In genomic region chr8:44978622-44979021, GRCm38 (mm10) we compare ENCODE assay signal across 16 mouse cellular contexts. TPM values are rescaled to one million over a fixed set of nuclear protein-coding genes. Genes with fewer than 3 reads are reported as not detected.
DNase-seq lines count a peak whose midpoint lies in the region; ATAC-seq and TF ChIP-seq lines count a peak whose summit lies in the region.
"Had no signal": no experiment of that assay in that cellular context is flagged by ENCODE, and none has a peak within 500 bp of the region (broad histone marks: within the 10 kb centered on the region; RNA-seq: fewer than 3 reads in every experiment).

No protein-coding gene starts in this region.

- in situ Hi-C loops in ES-E14 (cut with MboI; ENCODE audit: low sequenced_read_pairs in 2 of 2, unreplicated experiment in 2 of 2) = no loop called here

- TF ChIP-seq CTCF in lung, embryonic 14.5 days (IDR thresholded peaks at IDR 0.05; ENCODE audit: low read depth) = no peak

- H3K36me3 ChIP-seq in heart, embryonic 10.5 days = no peaks in the 10 kb centered on the region
- H3K36me3 ChIP-seq in lung, embryonic 14.5 days (ENCODE audit: insufficient read depth) = peaks cover 10% of the 10 kb centered on the region; the same call in 1 of the 2 replicates
- H3K36me3 ChIP-seq in ES-E14 (ENCODE audit: control insufficient read depth, insufficient read depth, low read length, poor library complexity, severe bottlenecking) = peaks cover 13% of the 10 kb centered on the region
- H3K36me3 ChIP-seq in intestine, embryonic 15.5 days = 0 out of 2 replicates have a peak, but pooled peaks cover 3% of the 10 kb centered on the region
- H3K36me3 ChIP-seq in embryonic facial prominence, embryonic 10.5 days (replicated peaks) = peaks cover 16% of the 10 kb centered on the region
- H3K36me3 ChIP-seq: hindbrain, embryonic 15.5 days; neural tube, embryonic 13.5 days had no signal

- no peak overlapping the region for H3K4me3 ChIP-seq in heart, embryonic 10.5 days
- H3K4me3 ChIP-seq in lung, embryonic 14.5 days (ENCODE audit: low read depth, low read length) = no peak overlapping the region
- H3K4me3 ChIP-seq in ES-E14 (ENCODE audit: insufficient read depth in 1 of 2, low read depth in 1 of 2, low read length in 2 of 2, poor library complexity in 1 of 2, severe bottlenecking in 1 of 2) = no peak overlapping the region
- H3K4me3 ChIP-seq in intestine, embryonic 15.5 days (replicated peaks) = no peak overlapping the region
- H3K4me3 ChIP-seq in embryonic facial prominence, embryonic 10.5 days = no peak overlapping the region
- H3K4me3 ChIP-seq: hindbrain, embryonic 15.5 days; limb, embryonic 13.5 days; neural tube, embryonic 13.5 days had no signal

- no peak overlapping the region for H3K9ac ChIP-seq in lung, embryonic 14.5 days
- no peak overlapping the region for H3K9ac ChIP-seq in ES-E14 (ENCODE audit: insufficient read depth, low read depth, low read length, poor library complexity, severe bottlenecking)
- no peak overlapping the region for H3K9ac ChIP-seq in intestine, embryonic 15.5 days
- H3K9ac ChIP-seq: hindbrain, embryonic 15.5 days; limb, embryonic 13.5 days; neural tube, embryonic 13.5 days had no signal

- WGBS in heart, embryonic 10.5 days = 68% methylated on average over 9 of the region's 9 CpGs
- WGBS in lung, embryonic 14.5 days = 58% methylated on average over 9 of the region's 9 CpGs
- 66% methylated on average over 9 of the region's 9 CpGs for WGBS in intestine, embryonic 15.5 days
- WGBS in embryonic facial prominence, embryonic 10.5 days = 86% methylated on average over 9 of the region's 9 CpGs

- no peaks in the 10 kb centered on the region for H3K9me3 ChIP-seq in heart, embryonic 10.5 days
- H3K9me3 ChIP-seq in lung, embryonic 14.5 days (ENCODE audit: low read depth, low read length) = no peaks in the 10 kb centered on the region
- H3K9me3 ChIP-seq in ES-E14 (ENCODE audit: control insufficient read depth, insufficient read depth, low read depth, low read length) = no peaks in the 10 kb centered on the region
- H3K9me3 ChIP-seq in intestine, embryonic 15.5 days = no peaks in the 10 kb centered on the region
- H3K9me3 ChIP-seq in embryonic facial prominence, embryonic 10.5 days = no peaks in the 10 kb centered on the region
- H3K9me3 ChIP-seq: hindbrain, embryonic 15.5 days; limb, embryonic 13.5 days; neural tube, embryonic 13.5 days had no signal

- no peak for DNase-seq in heart, embryonic 10.5 days (ENCODE audit: low spot score)
- no peak for DNase-seq in heart, postnatal 36 days
- peak; percentile 47 for DNase-seq in lung, embryonic 14.5 days
- no peak for DNase-seq in lung, postnatal 36 days
- DNase-seq in ES-E14 (ENCODE audit: low read depth, low spot score) = no peak
- no peak for DNase-seq in embryonic facial prominence, embryonic 10.5 days (ENCODE audit: low spot score)
- no peak for DNase-seq in thymus, postnatal 10 days (ENCODE audit: low spot score in 2 of 2)
- DNase-seq: cerebellum, adult 11 months; kidney, adult 8-10 months; right cerebral cortex, postnatal 25 days; thymus, adult 2 months had no signal

- no peak overlapping the region for H3K4me2 ChIP-seq in lung, embryonic 14.5 days
- H3K4me2 ChIP-seq in intestine, embryonic 15.5 days (replicated peaks) = no peak overlapping the region
- H3K4me2 ChIP-seq: hindbrain, embryonic 15.5 days; limb, embryonic 13.5 days; neural tube, embryonic 13.5 days had no signal

- H3K27me3 ChIP-seq in heart, embryonic 10.5 days (ENCODE audit: insufficient read depth, poor library complexity, severe bottlenecking) = no peaks in the 10 kb centered on the region
- H3K27me3 ChIP-seq in lung, embryonic 14.5 days (ENCODE audit: insufficient read depth, low read length) = no peaks in the 10 kb centered on the region
- H3K27me3 ChIP-seq in intestine, embryonic 15.5 days (replicated peaks) = no peaks in the 10 kb centered on the region
- H3K27me3 ChIP-seq in embryonic facial prominence, embryonic 10.5 days (replicated peaks; ENCODE audit: low read depth, poor library complexity, severe bottlenecking) = no peaks in the 10 kb centered on the region
- H3K27me3 ChIP-seq: hindbrain, embryonic 15.5 days; neural tube, embryonic 13.5 days had no signal

- peak overlapping the region; percentile 83 for H3K27ac ChIP-seq in heart, embryonic 10.5 days
- H3K27ac ChIP-seq in lung, embryonic 14.5 days (ENCODE audit: low read depth) = peak overlapping the region; percentile 88; the same call in 1 of the 2 replicates
- peak overlapping the region; percentile 59; the same call in 1 of the 2 replicates for H3K27ac ChIP-seq in ES-E14 (ENCODE audit: insufficient read depth, low read depth, low read length, poor library complexity, severe bottlenecking)
- H3K27ac ChIP-seq in intestine, embryonic 15.5 days = peak overlapping the region; percentile 37; the same call in 1 of the 2 replicates
- no peak overlapping the region for H3K27ac ChIP-seq in embryonic facial prominence, embryonic 10.5 days (replicated peaks)
- H3K27ac ChIP-seq: hindbrain, embryonic 15.5 days; limb, embryonic 13.5 days; neural tube, embryonic 13.5 days had no signal

- no peak for ATAC-seq in lung, embryonic 14.5 days (ENCODE audit: insufficient read depth)
- no peak for ATAC-seq in intestine, embryonic 15.5 days
- ATAC-seq: forebrain, embryonic 14.5 days had no signal

- intact Hi-C loops in heart, postnatal 36 days (cut with DNase I) = no loop called here

- H3K4me1 ChIP-seq in heart, embryonic 10.5 days = peaks cover 81% of the 10 kb centered on the region
- H3K4me1 ChIP-seq in lung, embryonic 14.5 days (ENCODE audit: insufficient read depth) = peaks cover 28% of the 10 kb centered on the region
- peaks cover 15 to 25% of the 10 kb centered on the region in 2 experiments for H3K4me1 ChIP-seq in ES-E14 (ENCODE audit: control insufficient read depth in 2 of 2, insufficient read depth in 2 of 2, low read length in 2 of 2, poor library complexity in 1 of 2)
- peaks cover 18% of the 10 kb centered on the region; the same call in 1 of the 2 replicates for H3K4me1 ChIP-seq in intestine, embryonic 15.5 days (replicated peaks)
- peaks cover 49% of the 10 kb centered on the region for H3K4me1 ChIP-seq in embryonic facial prominence, embryonic 10.5 days

TF ChIP-seq in ES-E14, 5 proteins besides CTCF, POLR2A, EP300 and RAD21:
- TF ChIP-seq MAFK (IDR thresholded peaks at IDR 0.05; ENCODE audit: insufficient read depth, low read depth, low read length) = no peak
- TF ChIP-seq ZNF384 (IDR thresholded peaks at IDR 0.05; ENCODE audit: low read depth, low read length) = no peak
- TF ChIP-seq ZC3H11A (IDR thresholded peaks at IDR 0.05; ENCODE audit: borderline replicate concordance, low read depth, low read length) = no peak
- TF ChIP-seq HCFC1 (IDR thresholded peaks at IDR 0.05; ENCODE audit: borderline replicate concordance, insufficient read depth, low read length) = no peak
- no peak for TF ChIP-seq CHD2 (IDR thresholded peaks at IDR 0.05; ENCODE audit: low read depth, low read length)
TF ChIP-seq in ES-E14: peak in this region for 0.

RNA-seq across cellular contexts. Expression of gene Fat1, which starts 43.4 kb away (rescaled TPM):
- 16.2 and 18.0 TPM in 2 replicates for polyA plus RNA-seq in heart, embryonic 10.5 days (2016; fragmentation: Nextera tagmentation; extraction: Ambion mirVana)
- total RNA-seq in heart, postnatal 36 days (2021) = 10 to 100 TPM; 14.9 to 19.2 TPM
- 30.6 and 32.1 TPM in 2 replicates for polyA plus RNA-seq in lung, embryonic 14.5 days (2014; fragmentation: Nextera tagmentation; extraction: Ambion mirVana)
- 196 and 265 TPM in 2 replicates for total RNA-seq in ES-E14 (2012; rRNA removed)
- polyA plus RNA-seq in intestine, embryonic 15.5 days (2015; fragmentation: Nextera tagmentation; extraction: Ambion mirVana) = 13.4 and 14.8 TPM in 2 replicates
- polyA plus RNA-seq in embryonic facial prominence, embryonic 10.5 days (2016; fragmentation: Nextera tagmentation; extraction: Ambion mirVana) = 17.2 and 18.6 TPM in 2 replicates
